Mouse (Mus musculus) cortical plate, adult 2 months (tissue): ENCODE measurements around the gene Bbs12. TPM values are rescaled to one million over a fixed set of nuclear protein-coding genes. Genes with fewer than 3 reads are reported as not detected.

Experiments
- H3K27ac ChIP-seq: fragments of 200-500 bp; 2 replicates; pipeline ENCODE4 v1.5.1; 2012; ENCODE audit warnings: low read length, control low read depth, inconsistent platforms; ENCODE audit not compliant: insufficient read depth
- H3K4me1 ChIP-seq: fragments of 200-500 bp; 2 replicates; pipeline ENCODE4 v1.6.1; 2011; ENCODE audit warnings: low read length; ENCODE audit not compliant: control insufficient read depth, insufficient read depth
- H3K4me3 ChIP-seq: fragments of 200-500 bp; 2 replicates; pipeline ENCODE4 v1.5.1; 2011; ENCODE audit warnings: mild to moderate bottlenecking, low read length, control low read depth; ENCODE audit not compliant: insufficient read depth
- POLR2A ChIP-seq: fragments of 200-500 bp; IDR thresholded peaks from 2 replicates; pipeline ENCODE4 v1.6.1; 2011; ENCODE audit warnings: mild to moderate bottlenecking, low read length, control low read depth; ENCODE audit not compliant: insufficient read depth; ENCODE audit errors: extremely low read depth
- polyA plus RNA-seq: library from polyadenylated mRNA; depleted of rRNA; stranded (reverse); fragments of >200 nt; gene quantifications from 2 replicates; pipeline ENCODE4 v1.2.3, GENCODE M21; 2012; rRNA removed

The Bbs12 gene
- polyA plus RNA-seq, 1 experiment = 1.7 TPM

- H3K4me3 ChIP-seq = no peak overlapping the region
- no peaks in the 10 kb centered on the region for H3K4me1 ChIP-seq
- TF ChIP-seq POLR2A = no peak
- H3K27ac ChIP-seq = no peak overlapping the region
Observed at GRCm38 (mm10) chr3:37370407-37370806, 58.1 kb downstream of the Bbs12 start.

Other genes with a start within 250 kb of the Bbs12 start
- not detected in 2 replicates for gene Adad1, start 249.0 kb upstream of the Bbs12 start, polyA plus RNA-seq
- gene Il2, start 186.6 kb upstream of the Bbs12 start, polyA plus RNA-seq = 0.31 and 0.47 TPM in 2 replicates
- 0.08 TPM in 1 of 2 replicates, not detected in the other for gene Il21, start 79.9 kb upstream of the Bbs12 start, polyA plus RNA-seq
- 11.6 and 13.1 TPM in 2 replicates for gene Cetn4, start 154 bp downstream of the Bbs12 start, polyA plus RNA-seq
- 2.6 and 2.7 TPM in 2 replicates for gene Fgf2, start 35.8 kb downstream of the Bbs12 start, polyA plus RNA-seq
- gene Spata5, start 107.3 kb downstream of the Bbs12 start, polyA plus RNA-seq = 6.4 and 6.7 TPM in 2 replicates
- 10.3 and 10.8 TPM in 2 replicates for gene Nudt6, start 107.7 kb downstream of the Bbs12 start, polyA plus RNA-seq